12 mouse cellular contexts compared by ENCODE assay signal in genomic region chr2:178422186-178422585, GRCm38 (mm10). TPM values are rescaled to one million over a fixed set of nuclear protein-coding genes. Genes with fewer than 3 reads are reported as not detected.
A peak's percentile ranks its signal among the peaks of the same experiment; 100 is the strongest.
DNase-seq lines count a peak whose midpoint lies in the region; ATAC-seq and TF ChIP-seq lines count a peak whose summit lies in the region.
"Had no signal": no experiment of that assay in that cellular context is flagged by ENCODE, and none has a peak within 500 bp of the region (broad histone marks: within the 10 kb centered on the region; RNA-seq: fewer than 3 reads in every experiment).

No protein-coding gene starts in this region.

- ATAC-seq in intestine, embryonic 14.5 days (replicated peaks; ENCODE audit: low FRiP score, low TSS enrichment, low read depth), result no peak
- ATAC-seq in intestine, embryonic 16.5 days, result no peak
- 0 out of 2 replicates have a peak, but pooled peaks have one; percentile 21 for ATAC-seq in hindbrain, embryonic 12.5 days (ENCODE audit: low FRiP score)
- no peak for ATAC-seq in activated CD4-positive, CD25-positive, alpha-beta regulatory T cell, adult 4 months
- ATAC-seq: intestine, embryonic 15.5 days had no signal

- WGBS in intestine, embryonic 14.5 days, result 33% methylated on average over 2 of the region's 3 CpGs
- WGBS in intestine, embryonic 16.5 days, result 35% methylated on average over 3 of the region's 3 CpGs
- 38% methylated on average over 3 of the region's 3 CpGs for WGBS in hindbrain, embryonic 12.5 days

- peaks cover 21% of the 10 kb centered on the region; the same call in 1 of the 2 replicates for H3K36me3 ChIP-seq in intestine, embryonic 14.5 days (ENCODE audit: control insufficient read depth, insufficient read depth, low read length)
- H3K36me3 ChIP-seq in intestine, embryonic 16.5 days (ENCODE audit: control insufficient read depth, insufficient read depth, low read length), result no peaks in the 10 kb centered on the region; the same call in 1 of the 2 replicates
- H3K36me3 ChIP-seq in hindbrain, embryonic 12.5 days, result no peaks in the 10 kb centered on the region

- H3K27ac ChIP-seq in intestine, embryonic 14.5 days (ENCODE audit: low read depth), result no peak overlapping the region; the same call in 1 of the 2 replicates
- no peak overlapping the region for H3K27ac ChIP-seq in intestine, embryonic 16.5 days (ENCODE audit: low read length)
- peak overlapping the region; percentile 74 for H3K27ac ChIP-seq in hindbrain, embryonic 12.5 days
- H3K27ac ChIP-seq in layer of hippocampus, adult 2 months, result no peak overlapping the region
- H3K27ac ChIP-seq: intestine, embryonic 15.5 days had no signal

- no peak overlapping the region for H3K4me2 ChIP-seq in intestine, embryonic 14.5 days (ENCODE audit: low read length)
- no peak overlapping the region for H3K4me2 ChIP-seq in intestine, embryonic 16.5 days (ENCODE audit: low read depth, low read length)
- no peak overlapping the region for H3K4me2 ChIP-seq in hindbrain, embryonic 12.5 days (replicated peaks)
- H3K4me2 ChIP-seq: embryonic facial prominence, embryonic 13.5 days; intestine, embryonic 15.5 days had no signal

- no peaks in the 10 kb centered on the region for H3K27me3 ChIP-seq in intestine, embryonic 14.5 days (replicated peaks; ENCODE audit: control insufficient read depth, insufficient read depth, low read length)
- H3K27me3 ChIP-seq in intestine, embryonic 16.5 days (replicated peaks; ENCODE audit: control insufficient read depth, insufficient read depth, low read length), result no peaks in the 10 kb centered on the region
- H3K27me3 ChIP-seq in hindbrain, embryonic 12.5 days, result no peaks in the 10 kb centered on the region
- H3K27me3 ChIP-seq: intestine, embryonic 15.5 days had no signal

- H3K4me1 ChIP-seq in intestine, embryonic 14.5 days (replicated peaks; ENCODE audit: control insufficient read depth, insufficient read depth, low read length), result no peaks in the 10 kb centered on the region; the same call in 1 of the 2 replicates
- H3K4me1 ChIP-seq in intestine, embryonic 16.5 days (ENCODE audit: control insufficient read depth, insufficient read depth, low read length), result peaks cover 3% of the 10 kb centered on the region; the same call in 1 of the 2 replicates
- peaks cover 16% of the 10 kb centered on the region for H3K4me1 ChIP-seq in hindbrain, embryonic 12.5 days
- H3K4me1 ChIP-seq: intestine, embryonic 15.5 days had no signal

- no peak for TF ChIP-seq CTCF in layer of hippocampus, adult 2 months (conservative IDR thresholded peaks at IDR 0.05)

- H3K4me3 ChIP-seq in intestine, embryonic 14.5 days (ENCODE audit: low read depth, low read length), result no peak overlapping the region
- H3K4me3 ChIP-seq in intestine, embryonic 16.5 days (ENCODE audit: low read length), result no peak overlapping the region
- H3K4me3 ChIP-seq in hindbrain, embryonic 12.5 days, result no peak overlapping the region
- no peak overlapping the region for H3K4me3 ChIP-seq in layer of hippocampus, adult 2 months
- H3K4me3 ChIP-seq: embryonic facial prominence, embryonic 13.5 days; intestine, embryonic 15.5 days had no signal

- H3K9ac ChIP-seq in intestine, embryonic 14.5 days (ENCODE audit: low read length), result no peak overlapping the region
- no peak overlapping the region for H3K9ac ChIP-seq in intestine, embryonic 16.5 days (ENCODE audit: low read depth, low read length)
- 0 out of 2 replicates have a peak overlapping the region, but pooled peaks have one; percentile 3 for H3K9ac ChIP-seq in hindbrain, embryonic 12.5 days
- H3K9ac ChIP-seq: embryonic facial prominence, embryonic 13.5 days; intestine, embryonic 15.5 days had no signal

- H3K9me3 ChIP-seq in intestine, embryonic 14.5 days (ENCODE audit: control insufficient read depth, low read length), result no peaks in the 10 kb centered on the region
- no peaks in the 10 kb centered on the region for H3K9me3 ChIP-seq in intestine, embryonic 16.5 days (ENCODE audit: control insufficient read depth, low read length)
- H3K9me3 ChIP-seq in hindbrain, embryonic 12.5 days (replicated peaks), result no peaks in the 10 kb centered on the region
- H3K9me3 ChIP-seq: embryonic facial prominence, embryonic 13.5 days; intestine, embryonic 15.5 days had no signal

- peak; percentile 24 for DNase-seq in intestine, embryonic 14.5 days (ENCODE audit: low spot score)
- peak; percentile 63 for DNase-seq in 3T3-L1 (ENCODE audit: low read depth, low spot score)
- peak; percentile 25 for DNase-seq in embryo, embryonic 10 days (ENCODE audit: low spot score)
- DNase-seq in cerebellum, adult 11-12 months, result no peak
- no peak for DNase-seq in layer of hippocampus, adult 2 months (ENCODE audit: low spot score in 2 of 2)
- DNase-seq: thymus, postnatal 25 days had no signal

RNA-seq across cellular contexts. Expression of gene Fam217b, which starts 7.9 kb away (rescaled TPM):
- polyA plus RNA-seq in intestine, embryonic 14.5 days (2014; fragmentation: Nextera tagmentation; extraction: Ambion mirVana), result 6.4 and 9.2 TPM in 2 replicates
- 4.2 and 5.4 TPM in 2 replicates for polyA plus RNA-seq in intestine, embryonic 16.5 days (2015; fragmentation: Nextera tagmentation; extraction: Ambion mirVana)
- polyA plus RNA-seq in hindbrain, embryonic 12.5 days (2016; fragmentation: Nextera tagmentation; extraction: Ambion mirVana), result 4.1 and 6.4 TPM in 2 replicates
- under 1 TPM in 1 of 2 experiments, not detected in 1; 0.12 TPM for polyA plus RNA-seq in activated CD4-positive, CD25-positive, alpha-beta regulatory T cell, adult 4 months (2017; shearing (Covaris generic))
- total RNA-seq in layer of hippocampus, adult 2 months (2021), result 10 to 100 TPM; 44.5 TPM

RNA-seq across cellular contexts. Expression of gene Ppp1r3d, which starts 7.9 kb away (rescaled TPM):
- polyA plus RNA-seq in intestine, embryonic 14.5 days (2014; fragmentation: Nextera tagmentation; extraction: Ambion mirVana), result 4.9 and 5.1 TPM in 2 replicates
- polyA plus RNA-seq in intestine, embryonic 16.5 days (2015; fragmentation: Nextera tagmentation; extraction: Ambion mirVana), result 3.9 and 4.3 TPM in 2 replicates
- 3.4 and 4.0 TPM in 2 replicates for polyA plus RNA-seq in hindbrain, embryonic 12.5 days (2016; fragmentation: Nextera tagmentation; extraction: Ambion mirVana)
- not detected for polyA plus RNA-seq in activated CD4-positive, CD25-positive, alpha-beta regulatory T cell, adult 4 months (2017; shearing (Covaris generic))
- total RNA-seq in layer of hippocampus, adult 2 months (2021), result 1 to 10 TPM; 5.1 to 6.1 TPM

RNA-seq across cellular contexts. Expression of gene Cdh26, which starts 8.1 kb away (rescaled TPM):
- 0.73 and 0.86 TPM in 2 replicates for polyA plus RNA-seq in intestine, embryonic 14.5 days (2014; fragmentation: Nextera tagmentation; extraction: Ambion mirVana)
- 0.69 and 0.71 TPM in 2 replicates for polyA plus RNA-seq in intestine, embryonic 16.5 days (2015; fragmentation: Nextera tagmentation; extraction: Ambion mirVana)
- polyA plus RNA-seq in hindbrain, embryonic 12.5 days (2016; fragmentation: Nextera tagmentation; extraction: Ambion mirVana), result 0.06 and 0.51 TPM in 2 replicates
- polyA plus RNA-seq in activated CD4-positive, CD25-positive, alpha-beta regulatory T cell, adult 4 months (2017; shearing (Covaris generic)), result not detected
- total RNA-seq in layer of hippocampus, adult 2 months (2021), result under 1 TPM in 1 of 2 experiments, not detected in 1; 0.38 TPM
- total RNA-seq: gastrocnemius, adult 18-20 months had no signal

RNA-seq across cellular contexts. Expression of gene Sycp2, which starts 14.7 kb away (rescaled TPM):
- polyA plus RNA-seq in intestine, embryonic 14.5 days (2014; fragmentation: Nextera tagmentation; extraction: Ambion mirVana), result 0.11 and 0.27 TPM in 2 replicates
- 0.04 and 0.17 TPM in 2 replicates for polyA plus RNA-seq in intestine, embryonic 16.5 days (2015; fragmentation: Nextera tagmentation; extraction: Ambion mirVana)
- 0.22 and 0.25 TPM in 2 replicates for polyA plus RNA-seq in hindbrain, embryonic 12.5 days (2016; fragmentation: Nextera tagmentation; extraction: Ambion mirVana)
- polyA plus RNA-seq in activated CD4-positive, CD25-positive, alpha-beta regulatory T cell, adult 4 months (2017; shearing (Covaris generic)), result under 1 TPM in 1 of 2 experiments, not detected in 1; 0.21 TPM
- 1 to 10 TPM in 1 of 2 experiments, under 1 TPM in 1; 0.98 to 1.0 TPM for total RNA-seq in layer of hippocampus, adult 2 months (2021)

Comparison
In these comparisons a context has a peak if more than half of its experiments do, and no peak if none do; other contexts are left out.
1. DNase-seq: peak in intestine, embryonic 14.5 days (single experiment), 3T3-L1 (single experiment) and embryo, embryonic 10 days (single experiment); none in cerebellum, adult 11-12 months (single experiment) and layer of hippocampus, adult 2 months (0 of 2).